Mouse (Mus musculus) cortical plate, adult 2 months (tissue): Measurements from ENCODE around the gene Fcgr3.

ENCODE experiments used
- CTCF ChIP-seq: fragments of 200-500 bp; IDR thresholded peaks from 2 replicates; pipeline ENCODE4 v1.5.1; 2011; ENCODE audit warnings: mild to moderate bottlenecking, control low read depth, low read length; ENCODE audit not compliant: insufficient read depth; ENCODE audit errors: extremely low read depth
- POLR2A ChIP-seq: fragments of 200-500 bp; IDR thresholded peaks from 2 replicates; pipeline ENCODE4 v1.6.1; 2011; ENCODE audit warnings: mild to moderate bottlenecking, low read length, control low read depth; ENCODE audit not compliant: insufficient read depth; ENCODE audit errors: extremely low read depth

DNA sequence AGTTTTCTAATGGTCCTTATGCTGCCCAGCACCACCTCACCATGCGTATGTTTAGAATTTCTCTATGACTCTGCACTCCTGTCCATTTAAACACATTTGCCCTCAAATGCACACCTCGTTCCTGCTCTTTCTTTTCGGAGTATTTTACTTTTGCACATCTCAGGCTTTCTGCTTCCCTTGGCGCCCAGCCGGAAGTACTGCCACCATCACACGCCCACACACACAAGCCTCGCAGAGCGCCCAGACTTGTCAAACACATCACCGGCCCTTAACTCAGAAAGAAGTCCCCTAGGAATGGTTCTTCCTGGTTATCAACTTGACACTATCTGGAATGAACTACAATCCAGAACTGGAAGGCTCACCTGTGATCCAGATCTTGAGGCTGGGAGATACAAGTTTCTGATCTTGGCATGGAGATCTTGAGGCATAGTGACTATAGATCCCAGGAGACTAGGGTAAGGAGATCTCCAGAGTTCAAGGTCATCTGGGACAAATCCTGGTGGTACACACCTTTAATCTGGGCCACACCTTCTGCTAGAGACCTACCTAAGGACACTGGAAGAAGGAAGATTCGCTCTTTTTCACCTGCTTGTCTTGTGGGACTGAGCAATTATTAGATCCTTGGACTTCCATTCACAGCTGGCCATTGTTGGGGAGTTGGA is 38.6 kb upstream of the Fcgr3 start:
- TF ChIP-seq CTCF (no peak), POLR2A (no peak)
